Mouse (Mus musculus): ENCODE measurements around the gene Wdtc1.

- TF ChIP-seq POLR2A (IDR thresholded peaks at IDR 0.05; ENCODE audit: borderline replicate concordance, extremely low read depth, low read depth, low read length) (no peak), CTCF (IDR thresholded peaks at IDR 0.05; ENCODE audit: insufficient read depth, low read length) (no peak)
Observed at GRCm38 (mm10) chr4:133354641-133355040, 1.4 kb upstream of the Wdtc1 start.
